Mouse (Mus musculus): ENCODE results near the gene Wdr31. TPM values are rescaled to one million over a fixed set of nuclear protein-coding genes. Genes with fewer than 3 reads are reported as not detected.

The Wdr31 gene
- polyA plus RNA-seq, 1 experiment from 2014 or later = 12.0 TPM

- Histone ChIP-seq H3K9me3 (ENCODE audit: control insufficient read depth, low read length) (no peaks in the 10 kb centered on the region), H3K27ac (ENCODE audit: low read depth) (no peak overlapping the region), H3K9ac (ENCODE audit: low read length) (no peak overlapping the region), H3K4me2 (ENCODE audit: low read length) (no peak overlapping the region), H3K36me3 (ENCODE audit: control insufficient read depth, insufficient read depth, low read length) (no peaks in the 10 kb centered on the region), H3K4me1 (replicated peaks; ENCODE audit: control insufficient read depth, insufficient read depth, low read length) (no peaks in the 10 kb centered on the region), H3K4me3 (ENCODE audit: low read depth, low read length) (no peak overlapping the region), H3K27me3 (replicated peaks; ENCODE audit: control insufficient read depth, insufficient read depth, low read length) (no peaks in the 10 kb centered on the region)
- ATAC-seq (replicated peaks; ENCODE audit: low FRiP score, low TSS enrichment, low read depth) = no peak
- 75% methylated on average over 4 of the region's 4 CpGs for WGBS
- no peak for DNase-seq (ENCODE audit: low spot score)
These were observed 30.2 kb downstream of the Wdr31 start for GRCm38 (mm10) chr4:62440544-62440943.

DNA sequence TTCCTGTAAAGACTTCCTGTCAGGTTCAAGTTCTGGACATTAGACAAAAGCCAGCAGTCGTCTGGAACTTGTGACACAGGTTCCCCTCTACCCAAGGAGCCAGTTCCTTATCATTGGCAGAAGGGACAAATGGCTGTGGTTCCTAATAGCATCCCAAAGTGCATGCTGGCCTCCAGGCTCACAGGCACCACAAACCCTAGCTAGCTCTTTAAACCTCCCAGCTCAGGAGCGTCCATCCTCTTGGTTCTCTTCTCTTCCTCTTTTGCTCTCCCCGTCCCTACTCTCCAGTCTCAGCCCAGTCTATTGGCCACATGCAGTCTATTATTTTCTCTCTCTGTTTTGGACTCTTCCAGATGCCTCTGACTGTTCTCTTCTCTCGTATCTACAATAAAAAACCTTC, 30.9 kb downstream of the Wdr31 start:
- Histone ChIP-seq H3K9me3 (ENCODE audit: control insufficient read depth, low read length) (no peaks in the 10 kb centered on the region), H3K27me3 (replicated peaks; ENCODE audit: control insufficient read depth, insufficient read depth, low read length) (no peaks in the 10 kb centered on the region), H3K4me1 (replicated peaks; ENCODE audit: control insufficient read depth, insufficient read depth, low read length) (no peaks in the 10 kb centered on the region), H3K36me3 (ENCODE audit: control insufficient read depth, insufficient read depth, low read length) (no peaks in the 10 kb centered on the region), H3K4me2 (ENCODE audit: low read length) (no peak overlapping the region), H3K4me3 (ENCODE audit: low read depth, low read length) (no peak overlapping the region), H3K9ac (ENCODE audit: low read length) (no peak overlapping the region), H3K27ac (ENCODE audit: low read depth) (no peak overlapping the region)
- DNase-seq (ENCODE audit: low spot score) (no peak), ATAC-seq (replicated peaks; ENCODE audit: low FRiP score, low TSS enrichment, low read depth) (no peak)
- WGBS = 63% methylated on average over 4 of the region's 4 CpGs

GRCm38 (mm10) chr4:62437871-62438270, 32.8 kb downstream of the Wdr31 start:
- no peak overlapping the region for H3K9ac ChIP-seq (ENCODE audit: low read length)

DNA sequence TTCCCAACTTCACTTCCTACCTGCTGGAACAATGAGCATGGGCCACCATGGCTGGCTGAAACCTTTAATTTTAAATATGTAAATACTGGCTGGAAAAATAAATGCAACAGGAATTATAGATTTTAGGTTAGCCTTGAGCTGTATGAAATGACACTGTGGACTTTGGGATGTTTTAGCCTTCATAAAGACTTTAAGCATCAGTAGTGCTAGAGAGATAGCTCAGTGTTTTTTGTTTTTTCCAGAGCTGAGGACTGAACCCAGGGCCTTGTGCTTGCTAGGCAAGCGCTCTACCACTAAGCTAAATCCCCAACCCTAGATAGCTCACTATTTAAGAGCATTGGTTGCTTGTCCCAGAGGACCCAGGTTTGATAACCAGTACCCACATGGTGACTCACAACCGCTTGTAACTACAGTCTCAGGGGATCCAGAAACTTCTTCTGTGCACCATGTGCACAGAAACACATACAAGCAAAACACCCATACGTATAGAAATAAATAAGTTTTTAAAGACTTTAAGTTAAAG, 33.4 kb downstream of the Wdr31 start:
- Histone ChIP-seq H3K27me3 (replicated peaks; ENCODE audit: control insufficient read depth, insufficient read depth, low read length) (no peaks in the 10 kb centered on the region), H3K4me3 (ENCODE audit: low read depth, low read length) (no peak overlapping the region), H3K9ac (ENCODE audit: low read length) (no peak overlapping the region), H3K27ac (ENCODE audit: low read depth) (no peak overlapping the region), H3K4me2 (ENCODE audit: low read length) (no peak overlapping the region), H3K9me3 (ENCODE audit: control insufficient read depth, low read length) (no peaks in the 10 kb centered on the region), H3K36me3 (ENCODE audit: control insufficient read depth, insufficient read depth, low read length) (no peaks in the 10 kb centered on the region), H3K4me1 (replicated peaks; ENCODE audit: control insufficient read depth, insufficient read depth, low read length) (no peaks in the 10 kb centered on the region)
- DNase-seq (ENCODE audit: low spot score) = no peak
- no peak for ATAC-seq (replicated peaks; ENCODE audit: low FRiP score, low TSS enrichment, low read depth)
- WGBS = 89% methylated on average over 3 of the region's 3 CpGs

More at GRCm38 (mm10) chr4:62437871-62438270, 32.8 kb downstream of the Wdr31 start:
- Histone ChIP-seq H3K9me3 (ENCODE audit: control insufficient read depth, low read length) (no peaks in the 10 kb centered on the region), H3K4me3 (ENCODE audit: low read depth, low read length) (no peak overlapping the region), H3K4me2 (ENCODE audit: low read length) (no peak overlapping the region), H3K4me1 (replicated peaks; ENCODE audit: control insufficient read depth, insufficient read depth, low read length) (no peaks in the 10 kb centered on the region), H3K27ac (ENCODE audit: low read depth) (no peak overlapping the region), H3K36me3 (ENCODE audit: control insufficient read depth, insufficient read depth, low read length) (no peaks in the 10 kb centered on the region), H3K27me3 (replicated peaks; ENCODE audit: control insufficient read depth, insufficient read depth, low read length) (no peaks in the 10 kb centered on the region)
- DNase-seq (ENCODE audit: low spot score) (no peak), ATAC-seq (replicated peaks; ENCODE audit: low FRiP score, low TSS enrichment, low read depth) (no peak)
- 80% methylated on average over 7 of the region's 7 CpGs for WGBS

- H3K9ac ChIP-seq (ENCODE audit: low read length) = no peak within 1 kb of the TSS
- no peak for ATAC-seq (replicated peaks; ENCODE audit: low FRiP score, low TSS enrichment, low read depth)
- no peak within 1 kb of the TSS for H3K27ac ChIP-seq (ENCODE audit: low read depth)
- no peak within 1 kb of the TSS for H3K4me3 ChIP-seq (ENCODE audit: low read depth, low read length)
- H3K9me3 ChIP-seq (ENCODE audit: control insufficient read depth, low read length) = no peaks in the 10 kb centered on the region
- no peaks in the 10 kb centered on the region for H3K36me3 ChIP-seq (ENCODE audit: control insufficient read depth, insufficient read depth, low read length)
- WGBS = 79% methylated on average over 6 of the region's 6 CpGs
- no peaks in the 10 kb centered on the region for H3K4me1 ChIP-seq (replicated peaks; ENCODE audit: control insufficient read depth, insufficient read depth, low read length)
- no peak for DNase-seq (ENCODE audit: low spot score)
- H3K27me3 ChIP-seq (replicated peaks; ENCODE audit: control insufficient read depth, insufficient read depth, low read length) = no peaks in the 10 kb centered on the region
- H3K4me2 ChIP-seq (ENCODE audit: low read length) = no peak within 1 kb of the TSS
These were observed 35.6 kb downstream of the Wdr31 start, which contains the start of gene Rnf183 for GRCm38 (mm10) chr4:62435081-62435480. Rnf183 (minus strand) TSS chr4:62435252.

GRCm38 (mm10) chr4:62433939-62434870, 36.5 kb downstream of the Wdr31 start:
- no peaks in the 10 kb centered on the region for H3K4me1 ChIP-seq (replicated peaks; ENCODE audit: control insufficient read depth, insufficient read depth, low read length)
- 72% methylated on average over 7 of the region's 7 CpGs for WGBS
- ATAC-seq (replicated peaks; ENCODE audit: low FRiP score, low TSS enrichment, low read depth) = no peak
- H3K27ac ChIP-seq (ENCODE audit: low read depth) = no peak overlapping the region
- no peak overlapping the region for H3K4me2 ChIP-seq (ENCODE audit: low read length)
- no peaks in the 10 kb centered on the region for H3K27me3 ChIP-seq (replicated peaks; ENCODE audit: control insufficient read depth, insufficient read depth, low read length)
- no peaks in the 10 kb centered on the region for H3K36me3 ChIP-seq (ENCODE audit: control insufficient read depth, insufficient read depth, low read length)
- H3K4me3 ChIP-seq (ENCODE audit: low read depth, low read length) = no peak overlapping the region
- no peaks in the 10 kb centered on the region for H3K9me3 ChIP-seq (ENCODE audit: control insufficient read depth, low read length)
- no peak for DNase-seq (ENCODE audit: low spot score)
- H3K9ac ChIP-seq (ENCODE audit: low read length) = no peak overlapping the region

GRCm38 (mm10) chr4:62431522-62431921, 39.2 kb downstream of the Wdr31 start:
- H3K9me3 ChIP-seq (ENCODE audit: control insufficient read depth, low read length) = no peaks in the 10 kb centered on the region
- H3K4me3 ChIP-seq (ENCODE audit: low read depth, low read length) = no peak overlapping the region
- H3K4me2 ChIP-seq (ENCODE audit: low read length) = no peak overlapping the region
- WGBS = 83% methylated on average over 4 of the region's 4 CpGs
- H3K36me3 ChIP-seq (ENCODE audit: control insufficient read depth, insufficient read depth, low read length) = no peaks in the 10 kb centered on the region; the same call in 1 of the 2 replicates
- H3K9ac ChIP-seq (ENCODE audit: low read length) = no peak overlapping the region
- DNase-seq (ENCODE audit: low spot score) (no peak), ATAC-seq (replicated peaks; ENCODE audit: low FRiP score, low TSS enrichment, low read depth) (no peak)
- H3K27me3 ChIP-seq (replicated peaks; ENCODE audit: control insufficient read depth, insufficient read depth, low read length) = no peaks in the 10 kb centered on the region
- no peak overlapping the region for H3K27ac ChIP-seq (ENCODE audit: low read depth)
- H3K4me1 ChIP-seq (replicated peaks; ENCODE audit: control insufficient read depth, insufficient read depth, low read length) = no peaks in the 10 kb centered on the region

DNA sequence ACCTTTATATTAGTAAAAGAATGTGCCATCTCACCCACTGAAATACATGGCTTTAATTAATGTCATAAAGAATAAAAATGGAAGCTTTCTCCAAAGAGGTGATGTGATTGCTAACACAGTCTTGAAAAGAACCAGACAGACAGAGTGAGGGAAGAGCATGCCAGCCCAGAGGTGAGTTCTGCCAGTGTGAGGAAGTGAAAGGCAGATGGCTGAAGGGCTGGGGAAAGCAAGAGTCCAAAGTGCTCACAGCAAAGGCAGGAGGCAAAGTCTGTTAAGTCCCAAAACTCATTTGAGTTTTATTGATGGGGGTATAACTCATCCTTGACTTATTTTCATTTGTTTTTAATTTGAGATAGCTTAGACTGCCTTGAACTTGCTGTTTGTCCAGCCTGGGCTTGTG, 40.0 kb downstream of the Wdr31 start:
- H3K36me3 ChIP-seq (ENCODE audit: control insufficient read depth, insufficient read depth, low read length) = peaks cover 4% of the 10 kb centered on the region; the same call in 1 of the 2 replicates
- no peaks in the 10 kb centered on the region for H3K4me1 ChIP-seq (replicated peaks; ENCODE audit: control insufficient read depth, insufficient read depth, low read length)
- no peak overlapping the region for H3K9ac ChIP-seq (ENCODE audit: low read length)
- H3K4me3 ChIP-seq (ENCODE audit: low read depth, low read length) = no peak overlapping the region
- H3K27me3 ChIP-seq (replicated peaks; ENCODE audit: control insufficient read depth, insufficient read depth, low read length) = no peaks in the 10 kb centered on the region
- ATAC-seq (replicated peaks; ENCODE audit: low FRiP score, low TSS enrichment, low read depth) (no peak), DNase-seq (ENCODE audit: low spot score) (no peak)
- no peaks in the 10 kb centered on the region for H3K9me3 ChIP-seq (ENCODE audit: control insufficient read depth, low read length)
- H3K4me2 ChIP-seq (ENCODE audit: low read length) = no peak overlapping the region
- H3K27ac ChIP-seq (ENCODE audit: low read depth) = no peak overlapping the region
